Mouse (Mus musculus): Measurements from ENCODE around the gene Lrp4. TPM values are rescaled to one million over a fixed set of nuclear protein-coding genes. Genes with fewer than 3 reads are reported as not detected.
A peak's percentile ranks its signal among the peaks of the same experiment; 100 is the strongest.

The Lrp4 gene
- polyA plus RNA-seq, 1 experiment from 2014 or later, result 1.9 TPM

GRCm38 (mm10) chr2:91444286-91444892 lies 12.9 kb upstream of the Lrp4 start, which contains the start of gene 1110051M20Rik:
TSS of gene 1110051M20Rik (minus strand) at chr2:91444704.
- DNase-seq (ENCODE audit: low spot score) (peak; percentile 78), ATAC-seq (replicated peaks; ENCODE audit: low FRiP score) (peak; percentile 86)
- peak within 1 kb of the TSS; percentile 44; the same call in 1 of the 2 replicates for H3K9ac ChIP-seq (ENCODE audit: low read depth, low read length)
- H3K27me3 ChIP-seq (replicated peaks; ENCODE audit: control insufficient read depth, insufficient read depth, low read length), result no peaks in the 10 kb centered on the region
- no peaks in the 10 kb centered on the region for H3K4me1 ChIP-seq (replicated peaks; ENCODE audit: control insufficient read depth, insufficient read depth, low read length)
- H3K9me3 ChIP-seq (ENCODE audit: control insufficient read depth, low read length), result no peaks in the 10 kb centered on the region
- H3K4me2 ChIP-seq, result peak within 1 kb of the TSS; percentile 85
- WGBS, result 2% methylated on average over 19 of the region's 19 CpGs
- H3K27ac ChIP-seq (ENCODE audit: low read depth, low read length), result no peak within 1 kb of the TSS
- no peaks in the 10 kb centered on the region for H3K36me3 ChIP-seq (ENCODE audit: control insufficient read depth, insufficient read depth, low read length)
- H3K4me3 ChIP-seq (ENCODE audit: low read depth, low read length), result peak within 1 kb of the TSS; percentile 66

DNA sequence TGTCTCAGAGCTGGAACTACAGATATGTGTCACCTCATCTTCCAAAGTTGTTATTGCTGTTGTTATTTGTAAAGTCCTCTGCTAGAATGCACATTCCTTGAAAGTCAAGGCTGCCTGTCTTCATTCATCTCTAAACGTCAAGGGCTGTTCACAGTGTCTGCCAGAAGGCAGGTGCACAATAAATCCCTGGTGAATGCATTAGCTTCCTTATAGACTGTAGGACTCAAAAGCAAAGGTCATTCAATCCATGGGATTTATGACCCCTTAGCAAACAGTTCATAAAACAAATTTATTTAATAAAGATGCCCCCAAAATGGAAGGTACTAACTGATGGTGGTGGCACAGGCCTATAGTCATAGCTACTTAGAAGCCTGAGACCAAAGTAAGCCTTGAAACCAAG lies 7.6 kb upstream of the Lrp4 start:
- H3K36me3 ChIP-seq (ENCODE audit: control insufficient read depth, insufficient read depth, low read length), result no peaks in the 10 kb centered on the region
- ATAC-seq (replicated peaks; ENCODE audit: low FRiP score), result no peak
- peaks cover 4% of the 10 kb centered on the region; the same call in 1 of the 2 replicates for H3K4me1 ChIP-seq (replicated peaks; ENCODE audit: control insufficient read depth, insufficient read depth, low read length)
- no peak overlapping the region for H3K4me3 ChIP-seq (ENCODE audit: low read depth, low read length)
- H3K9ac ChIP-seq (ENCODE audit: low read depth, low read length), result no peak overlapping the region
- no peak overlapping the region for H3K27ac ChIP-seq (ENCODE audit: low read depth, low read length)
- DNase-seq (ENCODE audit: low spot score), result no peak
- no peak overlapping the region for H3K4me2 ChIP-seq
- no peaks in the 10 kb centered on the region for H3K9me3 ChIP-seq (ENCODE audit: control insufficient read depth, low read length)
- no peaks in the 10 kb centered on the region for H3K27me3 ChIP-seq (replicated peaks; ENCODE audit: control insufficient read depth, insufficient read depth, low read length)
- 73% methylated on average over 1 of the region's 1 CpGs for WGBS

- 61% methylated on average over 9 of the region's 9 CpGs for WGBS
- Histone ChIP-seq H3K27me3 (replicated peaks; ENCODE audit: control insufficient read depth, insufficient read depth, low read length) (no peaks in the 10 kb centered on the region; the same call in 1 of the 2 replicates), H3K36me3 (ENCODE audit: control insufficient read depth, insufficient read depth, low read length) (no peaks in the 10 kb centered on the region), H3K4me2 (no peak overlapping the region), H3K4me1 (replicated peaks; ENCODE audit: control insufficient read depth, insufficient read depth, low read length) (peaks cover 4% of the 10 kb centered on the region; the same call in 1 of the 2 replicates), H3K9ac (ENCODE audit: low read depth, low read length) (no peak overlapping the region), H3K27ac (ENCODE audit: low read depth, low read length) (no peak overlapping the region), H3K9me3 (ENCODE audit: control insufficient read depth, low read length) (no peaks in the 10 kb centered on the region), H3K4me3 (ENCODE audit: low read depth, low read length) (no peak overlapping the region)
- no peak for ATAC-seq (replicated peaks; ENCODE audit: low FRiP score)
- DNase-seq (ENCODE audit: low spot score), result no peak
Measured at GRCm38 (mm10) chr2:91450316-91450715, 7.0 kb upstream of the Lrp4 start.

- no peak overlapping the region for H3K27ac ChIP-seq (ENCODE audit: low read depth, low read length)
- no peaks in the 10 kb centered on the region for H3K36me3 ChIP-seq (ENCODE audit: control insufficient read depth, insufficient read depth, low read length)
- H3K9ac ChIP-seq (ENCODE audit: low read depth, low read length), result no peak overlapping the region
- 43% methylated on average over 8 of the region's 8 CpGs for WGBS
- H3K4me3 ChIP-seq (ENCODE audit: low read depth, low read length), result no peak overlapping the region
- no peaks in the 10 kb centered on the region for H3K9me3 ChIP-seq (ENCODE audit: control insufficient read depth, low read length)
- ATAC-seq (replicated peaks; ENCODE audit: low FRiP score) (no peak), DNase-seq (ENCODE audit: low spot score) (no peak)
- H3K27me3 ChIP-seq (replicated peaks; ENCODE audit: control insufficient read depth, insufficient read depth, low read length), result peaks cover 2% of the 10 kb centered on the region
- H3K4me1 ChIP-seq (replicated peaks; ENCODE audit: control insufficient read depth, insufficient read depth, low read length), result peaks cover 12% of the 10 kb centered on the region
- H3K4me2 ChIP-seq, result no peak overlapping the region
Measured at GRCm38 (mm10) chr2:91452658-91453057, 4.7 kb upstream of the Lrp4 start.

GRCm38 (mm10) chr2:91453231-91454075 lies 3.9 kb upstream of the Lrp4 start:
- Histone ChIP-seq H3K4me2 (no peak overlapping the region), H3K4me1 (replicated peaks; ENCODE audit: control insufficient read depth, insufficient read depth, low read length) (peaks cover 14% of the 10 kb centered on the region), H3K36me3 (ENCODE audit: control insufficient read depth, insufficient read depth, low read length) (no peaks in the 10 kb centered on the region), H3K9ac (ENCODE audit: low read depth, low read length) (no peak overlapping the region), H3K27me3 (replicated peaks; ENCODE audit: control insufficient read depth, insufficient read depth, low read length) (peaks cover 10% of the 10 kb centered on the region), H3K4me3 (ENCODE audit: low read depth, low read length) (no peak overlapping the region), H3K9me3 (ENCODE audit: control insufficient read depth, low read length) (no peaks in the 10 kb centered on the region), H3K27ac (ENCODE audit: low read depth, low read length) (no peak overlapping the region)
- no peak for ATAC-seq (replicated peaks; ENCODE audit: low FRiP score)
- no peak for DNase-seq (ENCODE audit: low spot score)
- WGBS, result 62% methylated on average over 9 of the region's 9 CpGs

DNA sequence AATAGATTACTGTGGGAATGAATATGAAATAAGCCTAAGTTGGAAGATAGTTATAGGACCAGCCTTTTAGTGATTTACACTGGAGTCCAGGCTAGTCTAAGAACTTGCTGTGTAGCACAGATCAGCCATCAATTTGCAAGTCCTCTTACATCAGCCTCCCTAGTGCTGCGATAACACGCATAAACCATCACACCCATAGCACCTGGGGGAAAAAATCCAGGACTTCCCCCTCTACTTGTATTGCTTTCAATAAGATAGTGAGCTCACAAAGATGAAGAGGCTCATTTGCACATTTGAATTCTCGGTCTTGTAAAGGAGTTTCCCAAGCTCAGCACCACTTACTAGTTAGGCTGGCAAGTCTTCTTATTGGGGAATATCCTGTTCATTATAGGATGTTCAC lies 2.9 kb upstream of the Lrp4 start:
- 80% methylated on average over 3 of the region's 3 CpGs for WGBS
- no peak overlapping the region for H3K9ac ChIP-seq (ENCODE audit: low read depth, low read length)
- no peak overlapping the region for H3K27ac ChIP-seq (ENCODE audit: low read depth, low read length)
- H3K27me3 ChIP-seq (replicated peaks; ENCODE audit: control insufficient read depth, insufficient read depth, low read length), result peaks cover 19% of the 10 kb centered on the region
- H3K4me1 ChIP-seq (replicated peaks; ENCODE audit: control insufficient read depth, insufficient read depth, low read length), result peaks cover 17% of the 10 kb centered on the region
- no peak overlapping the region for H3K4me3 ChIP-seq (ENCODE audit: low read depth, low read length)
- DNase-seq (ENCODE audit: low spot score) (no peak), ATAC-seq (replicated peaks; ENCODE audit: low FRiP score) (no peak)
- no peaks in the 10 kb centered on the region for H3K9me3 ChIP-seq (ENCODE audit: control insufficient read depth, low read length)
- H3K36me3 ChIP-seq (ENCODE audit: control insufficient read depth, insufficient read depth, low read length), result no peaks in the 10 kb centered on the region
- no peak overlapping the region for H3K4me2 ChIP-seq

DNA sequence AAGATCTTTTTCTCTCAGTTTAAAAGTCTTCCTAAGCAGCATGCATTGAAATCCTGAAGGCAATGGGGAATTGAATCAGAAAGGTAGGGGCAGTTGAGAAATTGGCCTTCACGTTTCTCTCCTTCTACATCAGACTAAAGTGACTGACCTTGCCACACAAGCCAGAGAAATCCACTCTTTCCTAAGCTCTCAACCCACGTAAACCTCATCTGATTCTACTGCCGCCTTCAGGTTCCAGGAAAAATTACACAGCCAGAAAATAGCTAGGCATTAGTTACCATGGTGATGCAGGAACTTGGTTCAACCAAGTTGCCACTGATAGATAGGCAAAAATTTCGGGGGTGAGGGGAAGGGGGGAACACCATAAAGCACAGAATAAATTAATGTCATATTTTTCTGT lies 1.5 kb upstream of the Lrp4 start:
- H3K9me3 ChIP-seq (ENCODE audit: control insufficient read depth, low read length), result peaks cover 5% of the 10 kb centered on the region; the same call in 1 of the 2 replicates
- H3K9ac ChIP-seq (ENCODE audit: low read depth, low read length), result no peak overlapping the region
- no peak overlapping the region for H3K4me2 ChIP-seq
- no peaks in the 10 kb centered on the region for H3K36me3 ChIP-seq (ENCODE audit: control insufficient read depth, insufficient read depth, low read length)
- peaks cover 28% of the 10 kb centered on the region for H3K27me3 ChIP-seq (replicated peaks; ENCODE audit: control insufficient read depth, insufficient read depth, low read length)
- no peak for DNase-seq (ENCODE audit: low spot score)
- H3K4me1 ChIP-seq (replicated peaks; ENCODE audit: control insufficient read depth, insufficient read depth, low read length), result peaks cover 20% of the 10 kb centered on the region
- 4% methylated on average over 4 of the region's 4 CpGs for WGBS
- no peak for ATAC-seq (replicated peaks; ENCODE audit: low FRiP score)
- no peak overlapping the region for H3K27ac ChIP-seq (ENCODE audit: low read depth, low read length)
- no peak overlapping the region for H3K4me3 ChIP-seq (ENCODE audit: low read depth, low read length)

- H3K9ac ChIP-seq (ENCODE audit: low read depth, low read length), result no peak overlapping the region
- ATAC-seq (replicated peaks; ENCODE audit: low FRiP score) (peak; percentile 6; the same call in 1 of the 2 replicates), DNase-seq (ENCODE audit: low spot score) (no peak)
- peak overlapping the region; percentile 67; the same call in 1 of the 2 replicates for H3K4me3 ChIP-seq (ENCODE audit: low read depth, low read length)
- no peak overlapping the region for H3K27ac ChIP-seq (ENCODE audit: low read depth, low read length)
- no peaks in the 10 kb centered on the region for H3K36me3 ChIP-seq (ENCODE audit: control insufficient read depth, insufficient read depth, low read length)
- peaks cover 5% of the 10 kb centered on the region; the same call in 1 of the 2 replicates for H3K9me3 ChIP-seq (ENCODE audit: control insufficient read depth, low read length)
- H3K4me2 ChIP-seq, result peak overlapping the region; percentile 95
- WGBS, result 40% methylated on average over 9 of the region's 9 CpGs
- peaks cover 24% of the 10 kb centered on the region for H3K4me1 ChIP-seq (replicated peaks; ENCODE audit: control insufficient read depth, insufficient read depth, low read length)
- H3K27me3 ChIP-seq (replicated peaks; ENCODE audit: control insufficient read depth, insufficient read depth, low read length), result peaks cover 28% of the 10 kb centered on the region
Measured at GRCm38 (mm10) chr2:91456491-91457100, 715 bp upstream of the Lrp4 start.

All from liver, embryonic 11.5 days (tissue).